Mouse (Mus musculus) stomach, postnatal 0 days (tissue): Measurements from ENCODE around the gene Rasip1.

Experiments used
- CTCF ChIP-seq: IDR thresholded peaks from 2 replicates; pipeline ENCODE4 v1.5.1; 2016; ENCODE audit warnings: antibody characterized with exemption, low read depth, mild to moderate bottlenecking, moderate library complexity
- EP300 ChIP-seq: optimal IDR thresholded peaks from 2 replicates; pipeline ENCODE3; 2016; ENCODE audit warnings: antibody characterized with exemption

DNA sequence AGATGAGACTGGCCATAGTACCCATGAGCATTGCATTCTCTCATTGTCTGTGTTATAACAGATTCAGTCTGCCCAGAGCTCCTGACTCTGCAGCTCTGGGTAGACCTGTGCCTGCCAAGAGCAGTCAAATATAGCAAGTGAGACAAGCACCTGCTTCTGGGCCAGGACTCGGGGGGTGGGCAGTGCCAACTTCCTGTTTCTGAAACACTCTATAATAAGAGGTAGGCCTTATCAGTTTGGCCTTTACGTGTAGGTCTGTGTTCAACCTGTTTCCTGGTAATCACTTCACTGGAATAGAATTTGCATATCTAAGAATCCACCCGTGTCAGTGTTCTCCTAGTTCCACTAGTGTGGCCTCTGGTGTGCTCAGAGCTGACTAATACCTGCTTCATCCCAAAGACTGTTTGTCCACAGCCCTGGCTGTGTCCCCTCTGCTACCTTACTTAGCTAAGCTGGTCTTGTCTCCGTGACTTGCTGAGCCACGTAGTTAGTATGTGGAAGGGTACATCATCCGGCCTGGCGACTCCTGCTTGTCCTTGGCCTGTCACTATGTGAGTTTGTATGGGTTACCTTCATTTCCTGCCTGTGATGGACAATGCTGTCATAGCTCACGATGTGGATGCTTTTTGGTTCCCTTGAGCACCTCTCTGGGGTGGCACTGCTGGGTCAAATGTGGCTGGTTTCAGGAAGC is 53.9 kb downstream of the Rasip1 start:
- TF ChIP-seq EP300, result no peak
- no peak for TF ChIP-seq CTCF
